Mouse (Mus musculus): ENCODE results near the gene Jam3. TPM values are rescaled to one million over a fixed set of nuclear protein-coding genes. Genes with fewer than 3 reads are reported as not detected.

The Jam3 gene
- polyA plus RNA-seq, 1 experiment from 2014 or later, result 144 TPM

DNA sequence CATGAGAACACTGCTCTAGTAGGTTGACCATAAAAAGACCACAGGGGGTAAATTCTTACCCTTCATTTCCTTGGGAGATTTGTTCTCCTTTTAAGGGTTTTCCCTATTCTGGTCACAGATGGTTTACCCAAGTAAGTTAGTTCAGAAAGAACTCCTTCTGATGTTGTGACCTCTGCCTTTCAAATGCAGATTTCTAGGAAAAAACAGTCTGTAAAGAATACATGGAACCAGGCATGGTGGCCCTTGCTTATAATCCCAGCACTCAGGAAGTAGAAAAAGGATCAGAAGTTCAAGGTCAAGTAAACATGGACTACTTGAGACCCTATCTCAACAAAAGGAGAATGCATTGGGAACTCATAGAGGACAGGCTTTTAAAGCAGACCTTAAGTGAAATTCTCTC is 79.4 kb downstream of the Jam3 start:
- Histone ChIP-seq H3K9ac (replicated peaks) (no peak overlapping the region), H3K9me3 (no peaks in the 10 kb centered on the region), H3K27me3 (no peaks in the 10 kb centered on the region), H3K4me3 (no peak overlapping the region), H3K27ac (replicated peaks) (no peak overlapping the region), H3K4me2 (replicated peaks) (no peak overlapping the region), H3K36me3 (peaks cover 65% of the 10 kb centered on the region), H3K4me1 (no peaks in the 10 kb centered on the region)
- ATAC-seq (ENCODE audit: low FRiP score, low read depth), result no peak

- Histone ChIP-seq H3K36me3 (peaks cover 68% of the 10 kb centered on the region), H3K9me3 (no peaks in the 10 kb centered on the region), H3K4me1 (no peaks in the 10 kb centered on the region), H3K4me2 (replicated peaks) (no peak overlapping the region), H3K27ac (replicated peaks) (no peak overlapping the region), H3K9ac (replicated peaks) (no peak overlapping the region), H3K4me3 (no peak overlapping the region), H3K27me3 (no peaks in the 10 kb centered on the region)
- 73% methylated on average over 1 of the region's 1 CpGs for WGBS
- ATAC-seq (ENCODE audit: low FRiP score, low read depth), result no peak
Measured at GRCm38 (mm10) chr9:27074677-27075076, 80.5 kb downstream of the Jam3 start.

DNA sequence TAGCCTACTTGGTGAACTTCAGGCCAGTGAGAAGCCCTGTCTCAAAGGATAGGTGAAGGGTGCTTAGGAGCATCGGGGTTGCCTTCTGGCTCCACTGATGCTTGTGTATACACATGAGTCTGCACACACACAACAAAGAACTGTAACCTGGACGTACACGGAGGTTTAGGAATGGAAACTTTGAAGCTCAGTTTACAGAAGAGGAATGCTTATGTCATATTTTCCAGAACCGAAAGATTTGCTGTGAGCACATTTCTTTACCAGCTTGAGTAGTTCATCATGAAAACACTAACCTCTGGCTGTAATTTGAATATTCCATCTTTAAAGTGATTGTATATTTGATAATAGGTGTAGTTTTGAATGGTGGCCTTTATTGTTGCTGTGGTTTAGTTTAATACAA is 84.3 kb downstream of the Jam3 start:
- Histone ChIP-seq H3K4me1 (no peaks in the 10 kb centered on the region), H3K27me3 (no peaks in the 10 kb centered on the region), H3K9ac (replicated peaks) (no peak overlapping the region), H3K36me3 (peaks cover 86% of the 10 kb centered on the region), H3K4me2 (replicated peaks) (no peak overlapping the region), H3K4me3 (no peak overlapping the region), H3K9me3 (no peaks in the 10 kb centered on the region), H3K27ac (replicated peaks) (no peak overlapping the region)
- ATAC-seq (ENCODE audit: low FRiP score, low read depth), result no peak
- WGBS, result 95% methylated on average over 4 of the region's 4 CpGs

DNA sequence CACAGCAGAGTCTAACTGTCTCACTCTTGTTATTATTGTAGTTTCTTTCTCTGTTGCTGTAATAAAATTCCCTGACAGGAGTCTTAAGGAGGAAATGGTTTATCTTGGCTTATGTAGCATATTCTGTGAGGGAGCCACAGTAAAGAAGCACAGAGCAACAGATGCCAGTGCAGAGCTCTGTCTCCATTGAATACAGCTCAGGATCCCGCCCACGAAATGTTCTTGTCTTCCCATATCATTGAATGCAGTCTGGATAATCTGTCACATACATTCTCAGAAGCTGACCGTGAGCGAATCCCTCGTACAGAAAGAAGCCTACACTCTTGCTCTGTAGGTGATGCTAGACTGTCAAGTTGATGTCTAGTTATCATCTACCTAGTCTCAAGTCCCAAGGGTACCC is 96.9 kb downstream of the Jam3 start:
- WGBS, result 96% methylated on average over 5 of the region's 5 CpGs
- no peaks in the 10 kb centered on the region for H3K4me1 ChIP-seq
- H3K4me2 ChIP-seq (replicated peaks), result no peak overlapping the region
- no peaks in the 10 kb centered on the region for H3K27me3 ChIP-seq
- H3K36me3 ChIP-seq, result peaks cover 89% of the 10 kb centered on the region
- no peak overlapping the region for H3K27ac ChIP-seq (replicated peaks)
- no peak overlapping the region for H3K4me3 ChIP-seq
- H3K9me3 ChIP-seq, result no peaks in the 10 kb centered on the region
- H3K9ac ChIP-seq (replicated peaks), result no peak overlapping the region
- ATAC-seq (ENCODE audit: low FRiP score, low read depth), result no peak

DNA sequence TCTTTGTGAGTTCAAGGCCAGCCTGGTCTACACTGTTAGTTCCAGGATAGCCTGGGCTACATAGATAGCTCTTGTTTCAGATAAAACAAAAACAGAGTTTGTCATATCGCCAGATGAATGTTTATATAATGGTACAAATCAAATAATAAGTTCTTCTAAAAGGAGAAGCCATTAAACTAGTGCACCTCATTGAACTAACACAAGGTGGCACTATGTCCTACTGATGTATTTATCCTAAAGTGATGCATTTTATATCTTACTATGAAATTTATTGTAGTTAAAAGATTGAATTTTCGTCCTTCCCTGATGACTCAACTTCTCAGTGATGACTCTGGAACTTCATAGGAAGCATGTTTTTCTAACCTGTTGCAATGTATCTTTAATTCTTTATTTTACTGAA is 105.7 kb downstream of the Jam3 start:
- H3K36me3 ChIP-seq, result peaks cover 86% of the 10 kb centered on the region
- H3K9me3 ChIP-seq, result no peaks in the 10 kb centered on the region
- H3K27ac ChIP-seq (replicated peaks), result no peak overlapping the region
- no peaks in the 10 kb centered on the region for H3K27me3 ChIP-seq
- 90% methylated on average over 2 of the region's 2 CpGs for WGBS
- H3K4me3 ChIP-seq, result no peak overlapping the region
- no peak for ATAC-seq (ENCODE audit: low FRiP score, low read depth)
- no peak overlapping the region for H3K9ac ChIP-seq (replicated peaks)
- no peaks in the 10 kb centered on the region for H3K4me1 ChIP-seq
- H3K4me2 ChIP-seq (replicated peaks), result no peak overlapping the region

Other genes starting within 250 kb of the Jam3 start
- not detected in 2 replicates for gene Gm1110, start 232.3 kb downstream of the Jam3 start, polyA plus RNA-seq (2016; fragmentation: Nextera tagmentation; extraction: Ambion mirVana)
- gene Acad8, start 155.9 kb downstream of the Jam3 start, polyA plus RNA-seq (2016; fragmentation: Nextera tagmentation; extraction: Ambion mirVana), result 36.8 and 38.3 TPM in 2 replicates
- gene Thyn1, start 155.7 kb downstream of the Jam3 start, polyA plus RNA-seq (2016; fragmentation: Nextera tagmentation; extraction: Ambion mirVana), result 134 and 142 TPM in 2 replicates
- gene Vps26b, start 125.4 kb downstream of the Jam3 start, polyA plus RNA-seq (2016; fragmentation: Nextera tagmentation; extraction: Ambion mirVana), result 61.4 and 63.4 TPM in 2 replicates
- 33.7 and 35.6 TPM in 2 replicates for gene Ncapd3, start 125.2 kb downstream of the Jam3 start, polyA plus RNA-seq (2016; fragmentation: Nextera tagmentation; extraction: Ambion mirVana)
- gene Igsf9b, start 143.8 kb upstream of the Jam3 start, polyA plus RNA-seq (2016; fragmentation: Nextera tagmentation; extraction: Ambion mirVana), result 8.1 and 8.8 TPM in 2 replicates
- gene Spata19, start 241.4 kb upstream of the Jam3 start, polyA plus RNA-seq (2016; fragmentation: Nextera tagmentation; extraction: Ambion mirVana), result not detected in 2 replicates

Data from midbrain, embryonic 12.5 days (tissue).